7 mouse cellular contexts compared by ENCODE assay signal in genomic region chr4:80517476-80518285, GRCm38 (mm10).
DNase-seq lines count a peak whose midpoint lies in the region; ATAC-seq lines count a peak whose summit lies in the region.

No protein-coding gene starts in this region.

- no peaks in the 10 kb centered on the region for H3K27me3 ChIP-seq in embryonic facial prominence, embryonic 14.5 days (replicated peaks; ENCODE audit: control insufficient read depth, insufficient read depth, low read length)
- H3K27me3 ChIP-seq in hindbrain, embryonic 10.5 days (ENCODE audit: insufficient read depth, poor library complexity, severe bottlenecking) = no peaks in the 10 kb centered on the region
- H3K27me3 ChIP-seq in stomach, embryonic 16.5 days (ENCODE audit: control insufficient read depth, insufficient read depth, low read length) = no peaks in the 10 kb centered on the region

- 14% methylated on average over 12 of the region's 12 CpGs for WGBS in embryonic facial prominence, embryonic 14.5 days
- 30% methylated on average over 12 of the region's 12 CpGs for WGBS in hindbrain, embryonic 10.5 days
- 25% methylated on average over 12 of the region's 12 CpGs for WGBS in stomach, embryonic 16.5 days

- no peaks in the 10 kb centered on the region for H3K4me1 ChIP-seq in embryonic facial prominence, embryonic 14.5 days (ENCODE audit: control insufficient read depth, insufficient read depth, low read length)
- peaks cover 6% of the 10 kb centered on the region; the same call in 1 of the 2 replicates for H3K4me1 ChIP-seq in hindbrain, embryonic 10.5 days (replicated peaks)
- H3K4me1 ChIP-seq in stomach, embryonic 16.5 days (ENCODE audit: control insufficient read depth, insufficient read depth, low read length) = 0 out of 2 replicates have a peak, but pooled peaks cover 3% of the 10 kb centered on the region

- no peak overlapping the region for H3K4me3 ChIP-seq in embryonic facial prominence, embryonic 14.5 days (ENCODE audit: low read depth, low read length)
- no peak overlapping the region for H3K4me3 ChIP-seq in hindbrain, embryonic 10.5 days
- no peak overlapping the region for H3K4me3 ChIP-seq in stomach, embryonic 16.5 days (replicated peaks; ENCODE audit: low read length)

- H3K9ac ChIP-seq in embryonic facial prominence, embryonic 14.5 days (ENCODE audit: low read depth, low read length) = no peak overlapping the region
- no peak overlapping the region for H3K9ac ChIP-seq in stomach, embryonic 16.5 days (ENCODE audit: low read length)

- ATAC-seq in embryonic facial prominence, embryonic 14.5 days (ENCODE audit: low read depth) = peak; percentile 81
- peak; percentile 62 for ATAC-seq in megakaryocyte, adult 5-6 weeks (ENCODE audit: poor library complexity, severe bottlenecking)
- ATAC-seq in stomach, embryonic 16.5 days (ENCODE audit: insufficient read depth, low FRiP score) = peak; percentile 37

- H3K9me3 ChIP-seq in embryonic facial prominence, embryonic 14.5 days (ENCODE audit: control insufficient read depth, low read length) = no peaks in the 10 kb centered on the region
- H3K9me3 ChIP-seq in hindbrain, embryonic 10.5 days = no peaks in the 10 kb centered on the region
- H3K9me3 ChIP-seq in stomach, embryonic 16.5 days (replicated peaks; ENCODE audit: control insufficient read depth, low read length) = no peaks in the 10 kb centered on the region

- peak; percentile 7 for DNase-seq in MEL-GATA-1-ER (ENCODE audit: extremely low read depth, low read depth)
- DNase-seq in brain, adult 2 months (ENCODE audit: low read depth, low spot score) = peak; percentile 84
- peak; percentile 73 for DNase-seq in embryonic facial prominence, embryonic 14.5 days (ENCODE audit: low spot score)
- peak; percentile 48 for DNase-seq in hindbrain, embryonic 10.5 days (ENCODE audit: low spot score)
- DNase-seq in layer of hippocampus, adult 9-10 months (ENCODE audit: low spot score) = peak; percentile 59

- H3K4me2 ChIP-seq in embryonic facial prominence, embryonic 14.5 days (ENCODE audit: low read depth, low read length) = peak overlapping the region; percentile 30; the same call in 1 of the 2 replicates
- no peak overlapping the region; the same call in 1 of the 2 replicates for H3K4me2 ChIP-seq in stomach, embryonic 16.5 days (ENCODE audit: low read depth, low read length)

- no peak overlapping the region for H3K27ac ChIP-seq in embryonic facial prominence, embryonic 14.5 days (replicated peaks; ENCODE audit: low read depth, low read length)
- H3K27ac ChIP-seq in hindbrain, embryonic 10.5 days = no peak overlapping the region
- no peak overlapping the region for H3K27ac ChIP-seq in stomach, embryonic 16.5 days (ENCODE audit: low read length)

- no peaks in the 10 kb centered on the region for H3K36me3 ChIP-seq in embryonic facial prominence, embryonic 14.5 days (ENCODE audit: control insufficient read depth, insufficient read depth, low read length)
- no peaks in the 10 kb centered on the region for H3K36me3 ChIP-seq in hindbrain, embryonic 10.5 days
- no peaks in the 10 kb centered on the region for H3K36me3 ChIP-seq in stomach, embryonic 16.5 days (ENCODE audit: control insufficient read depth, insufficient read depth, low read length)

Comparison
In these comparisons a context has a peak if more than half of its experiments do, and no peak if none do; other contexts are left out.
1. DNase-seq: peak in every context shown above with its lines; median percentile 84 in brain, adult 2 months; 73 in embryonic facial prominence, embryonic 14.5 days; 59 in layer of hippocampus, adult 9-10 months; 48 in hindbrain, embryonic 10.5 days; 7 in MEL-GATA-1-ER.